Mouse (Mus musculus) small intestine, adult 2 months (tissue): ENCODE results near the gene Padi3. TPM values are rescaled to one million over a fixed set of nuclear protein-coding genes. Genes with fewer than 3 reads are reported as not detected.

Experiments
- H3K27ac ChIP-seq: fragments of 200-500 bp; 2 replicates; pipeline ENCODE4 v1.5.1; 2012; ENCODE audit warnings: low read depth, low read length, control low read depth, inconsistent platforms; ENCODE audit not compliant: insufficient read depth
- H3K27me3 ChIP-seq: fragments of 200-500 bp; 2 replicates; pipeline ENCODE4 v1.6.1; 2012; ENCODE audit warnings: mild to moderate bottlenecking, moderate library complexity, low read length, inconsistent platforms; ENCODE audit not compliant: control insufficient read depth, insufficient read depth
- H3K36me3 ChIP-seq: fragments of 200-500 bp; 2 replicates; pipeline ENCODE4 v1.6.1; 2012; ENCODE audit warnings: mild to moderate bottlenecking, low read length, control low read depth, inconsistent platforms; ENCODE audit not compliant: control insufficient read depth, insufficient read depth
- H3K4me1 ChIP-seq: fragments of 200-500 bp; 2 replicates; pipeline ENCODE4 v1.6.1; 2012; ENCODE audit warnings: low read length, inconsistent platforms, mixed read lengths; ENCODE audit not compliant: control insufficient read depth, insufficient read depth, insufficient read length
- H3K4me3 ChIP-seq: fragments of 200-500 bp; 2 replicates; pipeline ENCODE4 v1.5.1; 2012; ENCODE audit warnings: low read depth, mild to moderate bottlenecking, control low read depth, inconsistent platforms, low read length, moderate library complexity
- CTCF ChIP-seq: fragments of 200-500 bp; IDR thresholded peaks from 2 replicates; pipeline ENCODE4 v1.5.1; 2012; ENCODE audit warnings: low read depth, mild to moderate bottlenecking, control low read depth, inconsistent platforms, low read length, moderate library complexity, mixed read lengths; ENCODE audit not compliant: insufficient replicate concordance, insufficient read length; ENCODE audit errors: extremely low read depth
- POLR2A ChIP-seq: fragments of 200-500 bp; IDR thresholded peaks from 2 replicates; pipeline ENCODE4 v1.6.1; 2012; ENCODE audit warnings: low read depth, mild to moderate bottlenecking, control low read depth, inconsistent platforms, low read length, moderate library complexity
- WGBS: fragments of 180-500 bp; shearing (Covaris S2); methylation state at CpG from one replicate; pipeline ENCODE4 v1.1.7; 2018; 5-methylcytosine and 5-hydroxymethylcytosine counted together
- polyA plus RNA-seq: library from polyadenylated mRNA; depleted of rRNA; stranded (reverse); fragments of >200 nt; gene quantifications from 2 replicates; pipeline ENCODE4 v1.2.3, GENCODE M21; 2012

Padi3 gene
- polyA plus RNA-seq, 1 experiment, result not detected

DNA sequence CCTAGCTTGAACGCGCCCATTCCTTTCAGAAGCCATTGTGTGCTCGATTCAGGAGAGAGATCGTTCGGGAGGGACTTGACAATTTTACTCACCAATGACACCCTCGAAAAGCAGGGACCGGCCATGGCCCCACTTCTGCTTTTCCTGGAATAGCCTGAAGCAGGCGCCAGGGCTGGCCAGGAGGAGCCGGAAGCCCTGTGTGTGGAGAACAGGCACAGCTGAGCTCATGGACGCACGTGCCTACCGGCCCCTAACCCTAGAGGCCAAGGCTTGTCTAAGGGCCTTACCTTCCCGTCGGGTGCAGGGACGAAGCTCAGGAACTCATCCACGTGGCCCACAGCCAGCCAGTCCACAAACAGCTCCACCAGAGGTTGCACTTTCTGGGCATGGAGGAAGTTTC is 19.4 kb downstream of the Padi3 start:
- no peak overlapping the region for H3K27ac ChIP-seq
- no peaks in the 10 kb centered on the region for H3K4me1 ChIP-seq
- WGBS, result 82% methylated on average over 16 of the region's 16 CpGs
- TF ChIP-seq POLR2A, result no peak
- no peak for TF ChIP-seq CTCF
- no peaks in the 10 kb centered on the region for H3K36me3 ChIP-seq
- H3K27me3 ChIP-seq, result no peaks in the 10 kb centered on the region
- H3K4me3 ChIP-seq, result no peak overlapping the region

- Histone ChIP-seq H3K36me3 (no peaks in the 10 kb centered on the region), H3K4me3 (no peak overlapping the region), H3K27ac (no peak overlapping the region), H3K4me1 (no peaks in the 10 kb centered on the region), H3K27me3 (no peaks in the 10 kb centered on the region)
- no peak for TF ChIP-seq POLR2A
- no peak for TF ChIP-seq CTCF
- 79% methylated on average over 4 of the region's 4 CpGs for WGBS
These were observed 20.5 kb downstream of the Padi3 start for GRCm38 (mm10) chr4:140789983-140790382.

GRCm38 (mm10) chr4:140788983-140789382 is 21.5 kb downstream of the Padi3 start:
- TF ChIP-seq POLR2A, result no peak
- peak; percentile 73; the same call in 1 of the 2 replicates for TF ChIP-seq CTCF
- Histone ChIP-seq H3K4me1 (no peaks in the 10 kb centered on the region), H3K36me3 (no peaks in the 10 kb centered on the region), H3K4me3 (no peak overlapping the region), H3K27ac (no peak overlapping the region), H3K27me3 (no peaks in the 10 kb centered on the region)
- 55% methylated on average over 6 of the region's 6 CpGs for WGBS

DNA sequence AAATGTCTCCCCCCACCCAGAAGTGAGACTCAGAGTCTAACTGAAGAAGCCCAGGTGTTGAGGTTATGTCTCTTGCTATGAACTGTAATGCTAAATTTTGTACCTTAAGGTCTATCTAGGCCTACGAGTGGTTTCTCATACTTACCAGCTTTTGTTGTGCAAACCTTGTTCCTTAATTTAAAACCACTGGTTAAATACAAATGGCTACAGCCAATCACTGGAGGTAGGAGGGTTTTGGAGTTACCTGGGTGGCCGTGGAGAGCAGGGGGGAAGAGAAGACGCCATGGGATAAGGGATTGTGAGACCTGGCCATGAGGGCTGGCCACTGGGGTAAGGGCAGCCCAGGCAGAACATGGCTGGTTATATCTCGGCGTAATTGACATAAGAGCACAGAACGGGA is 22.2 kb downstream of the Padi3 start:
- Histone ChIP-seq H3K27me3 (no peaks in the 10 kb centered on the region), H3K36me3 (no peaks in the 10 kb centered on the region), H3K27ac (no peak overlapping the region), H3K4me3 (no peak overlapping the region), H3K4me1 (no peaks in the 10 kb centered on the region)
- 75% methylated on average over 6 of the region's 6 CpGs for WGBS
- TF ChIP-seq CTCF, result no peak
- TF ChIP-seq POLR2A, result no peak

DNA sequence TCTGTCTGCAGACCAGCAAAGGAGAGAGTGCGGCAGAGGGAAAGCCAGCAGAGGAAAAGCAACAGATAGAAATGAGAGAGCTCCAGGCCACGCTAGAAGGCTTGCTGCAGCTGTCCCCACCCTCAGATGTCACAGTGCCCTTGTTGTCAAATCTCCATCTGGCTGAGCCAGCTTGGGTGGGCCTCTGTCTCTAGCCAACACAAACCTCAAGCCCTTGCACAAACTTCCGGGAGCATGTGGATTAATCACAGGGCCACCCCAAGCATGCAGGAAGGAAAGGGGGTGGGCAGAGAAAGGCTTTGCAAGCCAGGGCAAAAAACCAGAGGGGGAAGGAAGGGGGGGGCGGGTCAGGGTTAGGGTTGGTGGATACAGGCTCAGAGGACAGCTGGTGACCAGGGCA is 23.0 kb downstream of the Padi3 start:
- H3K27ac ChIP-seq, result no peak overlapping the region
- H3K36me3 ChIP-seq, result no peaks in the 10 kb centered on the region
- H3K4me3 ChIP-seq, result no peak overlapping the region
- no peaks in the 10 kb centered on the region for H3K27me3 ChIP-seq
- TF ChIP-seq CTCF (no peak), POLR2A (no peak)
- H3K4me1 ChIP-seq, result no peaks in the 10 kb centered on the region
- 64% methylated on average over 4 of the region's 4 CpGs for WGBS

DNA sequence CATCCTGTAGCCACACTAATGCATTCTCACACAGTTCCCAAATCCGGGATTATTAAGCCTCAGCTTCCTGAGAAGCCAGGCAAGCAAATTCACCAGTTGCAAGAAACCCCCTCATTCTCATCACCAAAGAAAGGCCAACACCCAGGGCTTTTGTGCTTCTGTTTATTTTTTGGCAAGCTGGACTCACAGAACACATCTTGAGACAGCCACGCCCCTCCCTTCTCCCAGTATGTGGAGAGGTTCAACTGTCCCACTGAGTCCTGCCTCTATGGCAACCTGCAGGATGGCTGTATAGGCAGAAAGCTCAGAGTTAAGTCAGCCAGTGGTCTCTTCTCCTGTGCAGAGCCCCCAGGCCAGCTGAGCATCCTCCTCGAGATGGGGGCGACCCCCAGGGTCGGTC is 25.2 kb downstream of the Padi3 start:
- no peaks in the 10 kb centered on the region for H3K36me3 ChIP-seq
- no peaks in the 10 kb centered on the region for H3K27me3 ChIP-seq
- H3K4me3 ChIP-seq, result no peak overlapping the region
- H3K27ac ChIP-seq, result no peak overlapping the region
- 83% methylated on average over 5 of the region's 5 CpGs for WGBS
- TF ChIP-seq POLR2A, result no peak
- TF ChIP-seq CTCF, result no peak
- H3K4me1 ChIP-seq, result no peaks in the 10 kb centered on the region

DNA sequence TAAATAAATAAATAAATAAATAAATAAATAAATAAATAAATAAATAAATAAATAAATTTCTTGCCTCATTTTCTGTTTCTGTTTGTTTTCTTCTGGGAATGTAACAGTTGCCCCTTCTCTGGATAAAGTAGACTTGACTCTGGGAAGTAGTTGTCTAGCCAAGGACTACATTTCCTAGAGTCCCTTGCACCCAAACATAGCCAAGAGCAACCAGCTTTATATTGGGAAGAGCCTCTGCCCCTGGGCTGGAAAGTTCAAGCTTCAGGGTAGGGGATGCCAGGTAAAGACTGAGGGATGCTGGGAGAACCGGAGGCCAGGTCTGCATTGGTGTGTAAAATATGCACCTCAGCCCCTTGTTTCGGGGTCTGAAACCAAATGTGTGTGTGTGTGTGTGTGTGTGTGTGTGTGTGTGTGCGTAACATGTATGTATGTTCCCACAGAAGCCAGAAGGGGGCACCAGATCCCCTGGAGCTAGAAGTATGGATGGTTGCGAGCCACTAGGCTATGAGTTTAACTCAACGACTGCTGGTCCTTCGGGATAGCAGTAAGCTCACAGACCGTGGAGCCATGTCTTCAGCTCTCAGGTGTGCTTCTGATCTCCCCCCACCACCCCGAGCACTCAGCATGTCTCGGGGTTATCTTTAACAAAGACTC is 26.0 kb downstream of the Padi3 start:
- no peak overlapping the region for H3K4me3 ChIP-seq
- H3K36me3 ChIP-seq, result no peaks in the 10 kb centered on the region
- 91% methylated on average over 9 of the region's 9 CpGs for WGBS
- H3K4me1 ChIP-seq, result no peaks in the 10 kb centered on the region
- TF ChIP-seq POLR2A, result no peak
- no peak overlapping the region for H3K27ac ChIP-seq
- H3K27me3 ChIP-seq, result no peaks in the 10 kb centered on the region
